Mouse (Mus musculus) CH12.LX (cell line): ENCODE results near the gene Arhgap28. TPM values are rescaled to one million over a fixed set of nuclear protein-coding genes. Genes with fewer than 3 reads are reported as not detected.

Source experiments
- DNase-seq: peaks from one replicate; pipeline ENCODE4 v3.0.0-alpha.2; 2013; ENCODE audit errors: extremely low read depth
- H3K27ac ChIP-seq: 2 replicates; pipeline ENCODE4 v1.5.1; 2012; ENCODE audit warnings: low read depth, mild to moderate bottlenecking, control low read depth, moderate library complexity; ENCODE audit not compliant: insufficient read depth
- H3K27me3 ChIP-seq: replicated peaks from 2 replicates; pipeline ENCODE3; 2012; ENCODE audit warnings: inconsistent platforms
- H3K36me3 ChIP-seq, 2 experiments: replicated peaks in 1 of 2; 2 replicates each; pipeline versions ENCODE3 to v1.6.1; 2012; ENCODE audit warnings: inconsistent platforms in 1 of 2, low read length in 1 of 2, mild to moderate bottlenecking in 1 of 2, mixed read lengths in 1 of 2, moderate library complexity in 1 of 2; ENCODE audit not compliant: control insufficient read depth in 1 of 2, insufficient read depth in 1 of 2
- H3K4me1 ChIP-seq, 2 experiments: 2 replicates each; pipeline ENCODE4 v1.6.1; 2012; ENCODE audit warnings: inconsistent platforms in 1 of 2, moderate library complexity in 1 of 2; ENCODE audit not compliant: insufficient read depth in 2 of 2, control insufficient read depth in 1 of 2
- H3K4me2 ChIP-seq: 2 replicates; pipeline ENCODE4 v1.6.1; 2012; ENCODE audit warnings: low read depth, mild to moderate bottlenecking, control low read depth; ENCODE audit not compliant: poor library complexity, insufficient read depth, severe bottlenecking
- H3K4me3 ChIP-seq, 3 experiments: fragments of 150-350 bp in 1 of 3; sonication (generic) in 1 of 3; replicated peaks in 1 of 3; 2 replicates each; pipeline versions ENCODE3 to v1.5.1; 2011 to 2012; ENCODE audit warnings: low read depth in 2 of 3, low read length in 2 of 3, mild to moderate bottlenecking in 2 of 3, moderate library complexity in 2 of 3, control low read depth in 1 of 3, improper control_type of control experiment in 1 of 3, inconsistent platforms in 1 of 3, mixed read lengths in 1 of 3; ENCODE audit not compliant: poor library complexity in 1 of 3
- H3K79me2 ChIP-seq: replicated peaks from 2 replicates; pipeline ENCODE4 v1.6.1; 2012; ENCODE audit warnings: mild to moderate bottlenecking, moderate library complexity; ENCODE audit not compliant: control insufficient read depth, poor library complexity, insufficient read depth, severe bottlenecking; ENCODE audit errors: extremely low read depth
- H3K9ac ChIP-seq: 2 replicates; pipeline ENCODE4 v1.6.1; 2012; ENCODE audit warnings: low read depth, mild to moderate bottlenecking, control low read depth, moderate library complexity; ENCODE audit not compliant: insufficient read depth
- H3K9me3 ChIP-seq: replicated peaks from 2 replicates; pipeline ENCODE3; 2012; ENCODE audit warnings: low read length, inconsistent platforms, mixed read lengths
- BHLHE40 ChIP-seq: IDR thresholded peaks from 2 replicates; pipeline ENCODE4 v1.6.1; 2011; ENCODE audit warnings: mild to moderate bottlenecking, low read depth, low read length, improper control_type of control experiment
- CHD1 ChIP-seq: IDR thresholded peaks from 2 replicates; pipeline ENCODE4 v1.6.1; 2012; ENCODE audit warnings: low read depth, low read length, improper control_type of control experiment, inconsistent platforms
- CTCF ChIP-seq, 2 experiments: IDR thresholded peaks in 1 of 2; conservative IDR thresholded peaks in 1 of 2; 2 replicates each; pipeline ENCODE4 v1.5.1; 2011 to 2012; ENCODE audit warnings: low read depth in 2 of 2, low read length in 2 of 2, improper control_type of control experiment in 1 of 2, inconsistent platforms in 1 of 2, mild to moderate bottlenecking in 1 of 2, moderate library complexity in 1 of 2
- E2F4 ChIP-seq: IDR thresholded peaks from 2 replicates; pipeline ENCODE4 v1.6.1; 2011; ENCODE audit warnings: low read depth, low read length, improper control_type of control experiment; ENCODE audit not compliant: insufficient replicate concordance
- GABPA ChIP-seq: IDR thresholded peaks from 2 replicates; pipeline ENCODE4 v1.6.1; 2012; ENCODE audit warnings: low read depth, low read length, improper control_type of control experiment, inconsistent platforms; ENCODE audit not compliant: insufficient replicate concordance
- HCFC1 ChIP-seq: IDR thresholded peaks from 2 replicates; pipeline ENCODE4 v1.6.1; 2012; ENCODE audit warnings: low read depth, mild to moderate bottlenecking, inconsistent platforms, low read length, improper control_type of control experiment
- IRF4 ChIP-seq: IDR thresholded peaks from 2 replicates; pipeline ENCODE4 v1.6.1; 2014; ENCODE audit warnings: low read depth, mild to moderate bottlenecking, inconsistent platforms, low read length, improper control_type of control experiment
- JUN ChIP-seq: IDR thresholded peaks from 2 replicates; pipeline ENCODE4 v1.6.1; 2011; ENCODE audit warnings: low read depth, mild to moderate bottlenecking, low read length, improper control_type of control experiment, moderate library complexity; ENCODE audit not compliant: insufficient read depth
- JUND ChIP-seq: conservative IDR thresholded peaks from 2 replicates; pipeline ENCODE4 v1.6.1; 2011; ENCODE audit warnings: low read depth, low read length, improper control_type of control experiment
- KAT2A ChIP-seq: IDR thresholded peaks from 2 replicates; pipeline ENCODE4 v1.6.1; 2012; ENCODE audit warnings: low read length, improper control_type of control experiment, inconsistent platforms; ENCODE audit not compliant: insufficient replicate concordance
- MAFK ChIP-seq: IDR thresholded peaks from 2 replicates; pipeline ENCODE4 v1.6.1; 2011; ENCODE audit warnings: low read length, improper control_type of control experiment; ENCODE audit not compliant: insufficient replicate concordance
- POLR2A ChIP-seq: IDR thresholded peaks from 2 replicates; pipeline ENCODE4 v1.6.1; 2011; ENCODE audit warnings: low read depth, mild to moderate bottlenecking, improper control_type of control experiment, low read length
- POLR2AphosphoS2 ChIP-seq: IDR thresholded peaks from 2 replicates; pipeline ENCODE4 v1.6.1; 2011; ENCODE audit warnings: low read depth, low read length, improper control_type of control experiment
- RAD21 ChIP-seq: IDR thresholded peaks from 2 replicates; pipeline ENCODE4 v1.6.1; 2011; ENCODE audit warnings: low read depth, mild to moderate bottlenecking, low read length, improper control_type of control experiment, moderate library complexity
- SMC3 ChIP-seq: IDR thresholded peaks from 2 replicates; pipeline ENCODE4 v1.6.1; 2011; ENCODE audit warnings: low read depth, low read length, improper control_type of control experiment
- UBTF ChIP-seq: IDR thresholded peaks from 2 replicates; pipeline ENCODE4 v1.6.1; 2012; ENCODE audit warnings: low read depth, mild to moderate bottlenecking, inconsistent platforms, low read length, improper control_type of control experiment, moderate library complexity
- USF1 ChIP-seq: IDR thresholded peaks from 2 replicates; pipeline ENCODE4 v1.6.1; 2014; ENCODE audit warnings: low read depth, mild to moderate bottlenecking, inconsistent platforms, low read length, improper control_type of control experiment
- USF2 ChIP-seq: conservative IDR thresholded peaks from 2 replicates; pipeline ENCODE4 v1.6.1; 2011; ENCODE audit warnings: low read depth, low read length, improper control_type of control experiment
- ZKSCAN1 ChIP-seq: IDR thresholded peaks from 2 replicates; pipeline ENCODE4 v1.6.1; 2012; ENCODE audit warnings: low read depth, inconsistent platforms, low read length, improper control_type of control experiment, borderline replicate concordance
- ZNF384 ChIP-seq: IDR thresholded peaks from 2 replicates; pipeline ENCODE4 v1.6.1; 2012; ENCODE audit warnings: low read depth, low read length, improper control_type of control experiment, inconsistent platforms
- dilution Hi-C: fragments of 300-500 bp; cut with MboI; formaldehyde crosslinking; loops from 2 replicates; pipeline ENCODE4 v1.14.3; 2020; ENCODE audit warnings: low sequenced_read_pairs; ENCODE audit not compliant: extremely low pct_unique_long_range_greater_than_20kb, extremely low pct_ligation_motif_present
- in situ Hi-C: fragments of 300-500 bp; cut with MboI; formaldehyde crosslinking; loops from 3 replicates; pipeline ENCODE4 v1.14.3; 2019; ENCODE audit warnings: low sequenced_read_pairs, low pct_ligation_motif_present, low pct_unique_long_range_greater_than_20kb, mixed read lengths
- polyA plus RNA-seq: library from polyadenylated mRNA; unstranded; fragments of >175 nt; gene quantifications from 2 replicates; pipeline ENCODE4 v1.2.1, GENCODE M21; 2012; ENCODE audit warnings: low read depth; ENCODE audit not compliant: insufficient read length
- total RNA-seq, 2 experiments: library from RNA; depleted of rRNA; stranded (reverse); fragments of 300-350 nt in 1 of 2; fragments of >200 nt in 1 of 2; gene quantifications; 2 replicates each; pipeline ENCODE4 v1.2.3; 2012 to 2014

Gene Arhgap28
- total and polyA plus RNA-seq, 3 experiments, result not detected

GRCm38 (mm10) chr17:67930957-67931356 lies 73.0 kb downstream of the Arhgap28 start:
- no peak overlapping the region for H3K27ac ChIP-seq
- in situ Hi-C loops, result no loop called here
- no peaks in the 10 kb centered on the region for H3K27me3 ChIP-seq

GRCm38 (mm10) chr17:67930467-67930866 lies 73.5 kb downstream of the Arhgap28 start:
- Histone ChIP-seq H3K9me3 (peaks cover 71% of the 10 kb centered on the region), H3K27ac (no peak overlapping the region), H3K4me1 (no peaks in the 10 kb centered on the region), H3K9ac (no peak overlapping the region), H3K4me3 (no peak overlapping the region), H3K79me2 (no peaks in the 10 kb centered on the region), H3K4me2 (no peak overlapping the region), H3K27me3 (no peaks in the 10 kb centered on the region), H3K36me3 (no peaks in the 10 kb centered on the region)
- in situ Hi-C loops (no loop called here), dilution Hi-C loops (no loop called here)
- no peak for DNase-seq
- TF ChIP-seq HCFC1 (no peak), JUND (no peak), MAFK (no peak), CHD1 (no peak), POLR2A (no peak), SMC3 (no peak), UBTF (no peak)

More at GRCm38 (mm10) chr17:67930957-67931356, 73.0 kb downstream of the Arhgap28 start:
- H3K9ac ChIP-seq, result no peak overlapping the region
- no peak for DNase-seq
- H3K4me2 ChIP-seq, result no peak overlapping the region
- no peaks in the 10 kb centered on the region for H3K79me2 ChIP-seq
- no peak overlapping the region for H3K4me3 ChIP-seq
- dilution Hi-C loops, result no loop called here
- no peaks in the 10 kb centered on the region for H3K36me3 ChIP-seq
- no peaks in the 10 kb centered on the region for H3K4me1 ChIP-seq
- no peak for TF ChIP-seq USF1
- no peak for TF ChIP-seq JUN
- TF ChIP-seq POLR2AphosphoS2, result no peak
- no peak for TF ChIP-seq USF2
- TF ChIP-seq ZNF384, result no peak
- TF ChIP-seq E2F4, result no peak
- no peak for TF ChIP-seq ZKSCAN1
- TF ChIP-seq IRF4, result no peak
- TF ChIP-seq MAFK, result no peak
- TF ChIP-seq UBTF, result no peak
- TF ChIP-seq GABPA, result no peak
- no peak for TF ChIP-seq SMC3
- TF ChIP-seq CTCF (conservative IDR thresholded peaks at IDR 0.05 in 1 of 2, IDR thresholded peaks at IDR 0.05 in 1 of 2; ENCODE audit: low read depth in 2 of 2, low read length in 2 of 2), result no peak
- TF ChIP-seq BHLHE40, result no peak
- no peak for TF ChIP-seq KAT2A
- TF ChIP-seq RAD21, result no peak
- H3K9me3 ChIP-seq, result peaks cover 75% of the 10 kb centered on the region
